Mouse (Mus musculus) cerebellum, adult 11-12 months (tissue): ENCODE data around the gene Ldb2.

Experiments used
- DNase-seq: peaks from one replicate; pipeline ENCODE4 v3.0.0; 2022

Ldb2 gene

GRCm38 (mm10) chr5:44714508-44714907, 85.0 kb downstream of the Ldb2 start:
- DNase-seq: no peak

GRCm38 (mm10) chr5:44713181-44713789, 86.2 kb downstream of the Ldb2 start:
- DNase-seq: no peak

GRCm38 (mm10) chr5:44711211-44711610, 88.3 kb downstream of the Ldb2 start:
- DNase-seq: no peak

GRCm38 (mm10) chr5:44710132-44710871, 89.2 kb downstream of the Ldb2 start:
- DNase-seq: no peak

GRCm38 (mm10) chr5:44709276-44709675, 90.2 kb downstream of the Ldb2 start:
- no peak for DNase-seq

- DNase-seq: no peak
Observed at GRCm38 (mm10) chr5:44707946-44708345, 91.5 kb downstream of the Ldb2 start.

GRCm38 (mm10) chr5:44706997-44707698, 92.3 kb downstream of the Ldb2 start:
- no peak for DNase-seq

- DNase-seq: no peak
Observed at GRCm38 (mm10) chr5:44697993-44698392, 101.5 kb downstream of the Ldb2 start.

GRCm38 (mm10) chr5:44696548-44696947, 102.9 kb downstream of the Ldb2 start:
- no peak for DNase-seq

- no peak for DNase-seq
Observed at GRCm38 (mm10) chr5:44693674-44694073, 105.8 kb downstream of the Ldb2 start.

- DNase-seq: no peak
Observed at GRCm38 (mm10) chr5:44686344-44686743, 113.1 kb downstream of the Ldb2 start.

- no peak for DNase-seq
Observed at GRCm38 (mm10) chr5:44681054-44681638, 118.3 kb downstream of the Ldb2 start.

GRCm38 (mm10) chr5:44677814-44678213, 121.7 kb downstream of the Ldb2 start:
- no peak for DNase-seq

GRCm38 (mm10) chr5:44676145-44676754, 123.2 kb downstream of the Ldb2 start:
- no peak for DNase-seq

GRCm38 (mm10) chr5:44670336-44670735, 129.1 kb downstream of the Ldb2 start:
- no peak for DNase-seq

- no peak for DNase-seq
Observed at GRCm38 (mm10) chr5:44667907-44668306, 131.6 kb downstream of the Ldb2 start.

- no peak for DNase-seq
Observed at GRCm38 (mm10) chr5:44667383-44667782, 132.1 kb downstream of the Ldb2 start.

GRCm38 (mm10) chr5:44659651-44660050, 139.8 kb downstream of the Ldb2 start:
- DNase-seq: no peak

- no peak for DNase-seq
Observed at GRCm38 (mm10) chr5:44656707-44657106, 142.8 kb downstream of the Ldb2 start.

- DNase-seq: no peak
Observed at GRCm38 (mm10) chr5:44654403-44654802, 145.1 kb downstream of the Ldb2 start.

GRCm38 (mm10) chr5:44646842-44647190, 152.7 kb downstream of the Ldb2 start:
- DNase-seq: no peak

- no peak for DNase-seq
Observed at GRCm38 (mm10) chr5:44645952-44646841, 153.3 kb downstream of the Ldb2 start.
